14 mouse cellular contexts compared by ENCODE assay signal in genomic region chr16:52744720-52745119, GRCm38 (mm10).
"Had no signal": no experiment of that assay in that cellular context is flagged by ENCODE, and none has a peak within 500 bp of the region (broad histone marks: within the 10 kb centered on the region; RNA-seq: fewer than 3 reads in every experiment).

No protein-coding gene starts in this region.

- H3K9me3 ChIP-seq: limb, embryonic 13.5 days; neural tube, embryonic 13.5 days had no signal

- H3K9ac ChIP-seq: limb, embryonic 13.5 days; liver, embryonic 14.5 days; neural tube, embryonic 13.5 days had no signal

- DNase-seq: kidney, adult 11 months; kidney, adult 9 months; kidney, postnatal 36 days; layer of hippocampus, adult 9-11 months; layer of hippocampus, postnatal 36 days; lung, adult 18-20 months; right cerebral cortex, adult 18-20 months; right cerebral cortex, postnatal 25 days; thymus, postnatal 36 days had no signal

- H3K4me1 ChIP-seq: neural tube, embryonic 13.5 days had no signal

- H3K4me2 ChIP-seq: limb, embryonic 13.5 days; neural tube, embryonic 13.5 days had no signal

- H3K4me3 ChIP-seq: limb, embryonic 13.5 days; myocyte; neural tube, embryonic 13.5 days had no signal

- H3K27me3 ChIP-seq: limb, embryonic 13.5 days; neural tube, embryonic 13.5 days had no signal

- H3K27ac ChIP-seq: kidney, postnatal 0 days; limb, embryonic 13.5 days; liver, embryonic 14.5 days; neural tube, embryonic 13.5 days had no signal

- H3K36me3 ChIP-seq: limb, embryonic 13.5 days; neural tube, embryonic 13.5 days had no signal
